Mouse (Mus musculus): ENCODE measurements at regions not wholly inside any gene's neighbourhood (a gene's known extent, or its start where the extent isn't known, plus 50 kb on each side); places are given as distances from the start of the nearest gene placed in this dataset.

DNA sequence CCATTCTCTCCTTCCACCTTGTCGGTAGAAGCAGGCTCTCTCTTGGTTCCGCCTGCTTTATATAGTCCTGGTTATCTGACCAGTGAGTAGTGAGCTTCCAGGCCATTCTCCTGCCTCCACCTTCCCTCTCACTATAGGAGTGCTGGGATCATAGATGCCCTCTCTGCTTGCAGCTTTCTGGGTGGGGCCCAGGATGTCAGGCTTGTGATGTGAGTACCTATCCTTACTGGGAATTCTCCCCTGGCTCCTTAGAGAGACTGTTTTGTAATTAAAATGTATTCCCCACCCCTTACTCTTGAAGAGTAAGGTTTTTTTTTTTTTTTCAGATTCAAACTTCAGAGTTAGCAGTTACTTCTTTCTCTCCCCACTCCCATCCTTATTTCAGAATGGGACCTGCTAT lies 291.1 kb upstream of the Rtl1 start:
- DNase-seq (ENCODE audit: low spot score) = no peak

DNA sequence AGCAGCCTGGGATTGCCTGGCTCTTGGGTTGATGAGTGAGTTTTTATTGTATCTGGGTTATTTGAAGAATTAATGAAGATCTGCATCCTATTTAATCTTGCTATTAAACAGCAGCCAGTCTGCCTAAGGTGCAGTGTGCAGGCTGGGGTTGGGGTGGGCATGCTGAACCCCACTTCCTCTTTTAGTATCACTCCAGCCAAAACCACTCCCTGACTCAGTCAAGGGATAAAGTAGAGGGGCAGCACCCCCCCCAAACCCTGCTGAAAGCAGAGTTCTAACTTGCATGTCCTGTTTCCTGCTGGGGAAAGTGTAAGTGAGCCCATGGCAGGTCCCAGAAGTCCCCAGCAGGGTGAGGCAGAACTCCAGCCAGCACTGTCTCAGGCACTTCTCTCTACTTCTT lies 292.7 kb upstream of the Rtl1 start:
- DNase-seq (ENCODE audit: low spot score) = no peak

DNA sequence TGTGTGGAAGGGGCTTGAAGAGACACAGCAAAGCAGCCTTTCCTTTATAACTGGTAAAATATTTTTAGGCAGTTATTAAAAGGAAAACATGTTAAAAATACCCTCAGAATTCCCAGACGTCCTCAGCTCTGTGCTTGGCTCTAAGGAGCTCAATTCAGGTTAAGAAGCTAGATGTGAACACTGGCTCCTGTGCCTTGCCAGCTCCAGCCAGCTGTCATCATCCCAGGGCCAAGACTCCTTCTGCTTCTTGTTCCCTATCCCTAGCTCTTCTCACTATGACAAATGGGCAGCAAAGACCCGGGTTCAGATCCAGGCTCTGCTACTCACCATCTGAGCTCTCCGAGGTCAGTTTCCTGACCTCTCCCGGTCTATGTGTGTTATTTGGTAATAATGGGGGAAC lies 293.5 kb upstream of the Rtl1 start:
- DNase-seq (ENCODE audit: low spot score) = no peak

GRCm38 (mm10) chr12:109895389-109895788 lies 295.3 kb upstream of the Rtl1 start:
- no peak for DNase-seq (ENCODE audit: low spot score)

- DNase-seq (ENCODE audit: low spot score) = no peak
Observed at GRCm38 (mm10) chr12:109896397-109896796, 296.3 kb upstream of the Rtl1 start.

DNA sequence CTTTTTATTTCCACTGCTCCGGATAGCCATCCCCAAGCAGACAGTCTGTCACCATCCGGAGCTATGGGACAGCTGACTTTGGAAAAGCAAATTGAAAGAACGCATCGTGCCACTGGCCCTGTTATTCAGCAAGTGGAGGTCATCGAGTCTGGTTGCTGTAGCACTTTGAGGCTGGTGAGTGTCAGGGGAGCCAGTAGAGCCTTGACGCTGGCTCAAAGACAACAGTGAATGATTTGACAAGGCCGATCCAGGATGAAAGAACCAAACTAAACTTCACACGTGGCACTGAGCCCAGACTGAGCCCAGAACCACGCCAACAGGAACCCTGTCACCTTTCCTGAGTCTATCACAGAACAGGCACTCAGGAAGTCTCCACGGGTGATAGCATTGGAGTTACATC lies 296.8 kb upstream of the Rtl1 start:
- DNase-seq (ENCODE audit: low spot score) = no peak

DNA sequence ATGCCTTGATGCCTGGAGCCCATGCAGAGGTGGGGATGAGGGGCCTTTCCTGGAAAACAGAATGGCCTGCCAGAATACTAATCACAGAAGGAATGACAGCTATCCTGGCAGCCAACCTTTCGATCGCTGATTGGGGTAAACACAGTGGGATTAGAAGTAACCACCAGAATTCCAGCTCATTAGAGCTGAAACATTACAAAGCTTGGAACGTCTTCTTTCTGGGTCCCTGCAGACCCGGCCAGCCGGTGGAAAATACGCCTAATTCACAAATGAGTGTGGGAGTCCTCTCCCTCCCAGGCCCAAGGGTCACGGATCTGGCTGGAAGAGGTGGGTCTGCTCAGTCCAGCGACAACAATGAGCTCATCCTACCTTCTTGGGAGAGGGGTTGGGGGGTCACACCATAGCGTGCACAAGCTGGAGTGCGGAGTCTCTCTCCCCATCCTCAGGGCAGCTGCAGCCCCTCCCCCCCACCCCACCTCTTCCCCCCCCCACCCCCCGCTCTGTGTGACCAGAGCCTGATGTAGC lies 297.8 kb upstream of the Rtl1 start:
- DNase-seq (ENCODE audit: low spot score) = no peak

DNA sequence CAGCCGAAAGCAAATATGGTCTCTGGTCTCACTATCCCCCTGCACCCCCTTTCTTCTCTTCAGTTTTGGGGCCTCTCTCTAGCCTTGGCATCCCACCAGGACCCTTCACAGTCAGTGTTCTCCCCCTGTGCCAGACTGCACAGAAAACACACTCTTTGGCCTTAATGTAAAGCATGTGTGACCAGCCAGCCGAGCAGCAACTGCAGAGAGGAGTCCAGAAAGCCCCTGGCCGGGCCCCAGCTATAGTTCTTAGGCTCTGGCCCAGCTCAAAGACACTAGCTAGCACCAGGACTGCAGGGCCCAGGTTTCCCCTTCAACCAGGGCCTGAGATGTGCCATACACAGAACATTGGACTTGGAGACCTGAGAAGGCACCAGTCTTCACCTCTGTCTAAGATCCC lies 299.3 kb upstream of the Rtl1 start:
- no peak for DNase-seq (ENCODE audit: low spot score)

DNA sequence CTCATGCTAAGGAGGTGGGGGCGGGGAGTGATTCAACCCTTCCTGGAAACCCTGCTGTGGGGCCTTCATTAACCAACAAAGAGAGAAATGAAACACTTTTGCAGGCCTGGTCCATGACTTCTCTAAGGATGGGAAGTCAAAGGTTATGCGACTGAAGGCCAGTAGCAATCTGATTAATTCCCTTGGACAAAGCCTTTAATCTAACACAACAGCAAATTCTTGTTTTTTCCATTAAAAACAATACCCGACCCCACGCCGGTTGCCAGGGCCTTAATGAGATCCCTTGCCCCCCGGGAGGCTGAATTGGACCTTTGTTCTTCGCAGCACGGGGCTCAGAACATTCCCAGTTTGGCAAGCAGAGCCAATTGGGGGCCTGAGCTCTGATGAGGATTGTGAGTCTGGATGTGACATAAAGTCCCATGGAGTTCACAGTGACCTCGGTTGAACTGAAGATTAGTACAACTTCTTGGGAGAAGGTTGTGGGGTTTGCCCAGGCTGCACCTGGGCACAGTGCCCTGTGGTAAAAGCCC lies 310.9 kb upstream of the Rtl1 start:
- no peak for DNase-seq (ENCODE audit: low spot score)

GRCm38 (mm10) chr12:109911506-109911905 lies 311.4 kb upstream of the Rtl1 start:
- DNase-seq (ENCODE audit: low spot score) = no peak

DNA sequence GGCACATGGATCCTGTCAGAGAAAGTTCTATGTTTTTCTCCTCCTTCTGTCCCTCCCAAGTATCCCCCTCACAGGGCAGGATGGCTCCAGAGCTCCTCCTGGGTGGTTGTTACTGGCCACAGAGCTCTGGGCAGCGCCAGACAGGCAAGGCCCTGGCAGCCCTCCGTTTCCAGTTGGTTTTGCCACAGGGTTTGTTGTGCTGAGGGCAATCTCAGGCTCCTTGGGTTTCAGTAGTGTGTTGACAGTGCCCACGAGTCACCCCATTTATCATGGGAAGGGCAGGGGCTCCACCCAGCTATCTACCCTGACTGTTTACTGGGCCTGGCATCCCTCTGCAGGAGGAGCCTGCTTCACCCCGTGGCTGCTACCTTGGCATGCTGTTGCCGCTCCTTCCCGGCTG lies 317.6 kb upstream of the Rtl1 start:
- DNase-seq (ENCODE audit: low spot score) = no peak

- DNase-seq (ENCODE audit: low spot score) = no peak
Observed at GRCm38 (mm10) chr12:109918901-109919300, 318.8 kb upstream of the Rtl1 start.

- no peak for DNase-seq (ENCODE audit: low spot score)
Observed at GRCm38 (mm10) chr12:109922111-109922510, 322.0 kb upstream of the Rtl1 start.

- DNase-seq (ENCODE audit: low spot score) = no peak
Observed at GRCm38 (mm10) chr12:109925866-109926265, 325.7 kb upstream of the Rtl1 start.

- DNase-seq (ENCODE audit: low spot score) = no peak
Observed at GRCm38 (mm10) chr12:109926643-109927042, 326.5 kb upstream of the Rtl1 start.

DNA sequence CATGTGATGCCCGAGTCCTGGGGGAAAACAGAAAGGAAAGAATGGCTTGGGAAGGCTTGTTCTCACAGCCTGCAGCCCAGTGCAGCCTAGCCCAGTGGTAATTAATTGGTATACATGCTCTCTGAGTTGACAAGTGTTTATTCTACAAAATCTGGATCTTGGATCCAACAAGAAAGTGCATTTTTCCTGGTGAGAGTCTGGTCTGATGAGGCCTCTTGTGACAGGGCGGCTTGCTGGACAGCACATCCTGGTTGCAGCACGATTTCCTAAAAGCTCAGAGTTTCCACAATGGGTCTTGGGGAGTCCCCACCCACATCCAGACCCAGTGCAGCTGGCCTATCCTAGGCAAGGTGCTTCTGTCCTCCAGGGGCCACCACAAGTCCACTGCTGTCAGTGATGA lies 332.7 kb upstream of the Dio3 start:
- no peak for DNase-seq (ENCODE audit: low spot score)

DNA sequence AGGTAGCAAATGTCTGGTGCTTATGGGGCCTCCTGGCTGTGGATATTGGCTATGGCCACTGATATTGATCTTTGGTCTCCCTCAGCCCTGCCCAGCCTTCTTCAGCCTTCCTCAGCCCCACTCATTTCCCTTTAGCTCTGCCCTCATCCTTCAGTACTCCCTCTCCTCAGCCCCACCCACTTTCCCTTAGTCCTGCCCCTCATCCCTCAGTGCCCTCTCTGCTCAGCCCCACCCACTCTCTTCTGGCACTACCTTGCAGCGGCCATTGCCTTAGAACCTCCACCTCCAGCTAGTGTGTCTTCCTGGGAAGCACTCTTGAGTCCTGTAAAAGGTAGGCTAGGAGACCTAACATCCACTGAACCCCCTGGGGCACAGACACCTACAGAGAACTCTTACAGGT lies 331.9 kb upstream of the Dio3 start:
- DNase-seq (ENCODE audit: low spot score) = no peak

DNA sequence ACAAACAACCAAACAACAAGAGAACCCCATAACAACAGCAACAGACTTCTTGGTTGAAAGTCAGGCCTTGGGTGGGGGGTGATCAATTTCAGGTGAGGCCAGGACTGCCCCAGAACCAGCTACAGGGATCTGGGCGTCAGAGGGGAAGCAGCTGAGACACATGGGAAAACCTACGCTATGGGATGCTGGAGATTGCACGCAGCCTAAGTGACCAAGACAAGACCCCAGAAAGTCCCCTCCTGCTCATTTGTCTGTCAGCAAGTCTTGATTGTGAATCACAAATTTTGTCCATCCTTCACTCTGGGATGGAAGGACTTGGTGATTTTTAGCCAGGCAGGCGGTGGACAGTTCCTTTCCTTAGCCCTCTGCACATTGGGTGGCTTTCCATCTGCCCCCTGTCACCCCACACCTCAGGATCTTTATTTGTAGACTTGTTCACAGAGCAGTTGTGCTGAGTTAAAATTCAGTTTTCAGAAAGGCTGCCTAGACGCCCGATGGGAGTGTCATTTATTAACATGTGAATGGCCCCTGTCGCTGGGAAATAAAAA lies 330.9 kb upstream of the Dio3 start:
- no peak for DNase-seq (ENCODE audit: low spot score)

DNA sequence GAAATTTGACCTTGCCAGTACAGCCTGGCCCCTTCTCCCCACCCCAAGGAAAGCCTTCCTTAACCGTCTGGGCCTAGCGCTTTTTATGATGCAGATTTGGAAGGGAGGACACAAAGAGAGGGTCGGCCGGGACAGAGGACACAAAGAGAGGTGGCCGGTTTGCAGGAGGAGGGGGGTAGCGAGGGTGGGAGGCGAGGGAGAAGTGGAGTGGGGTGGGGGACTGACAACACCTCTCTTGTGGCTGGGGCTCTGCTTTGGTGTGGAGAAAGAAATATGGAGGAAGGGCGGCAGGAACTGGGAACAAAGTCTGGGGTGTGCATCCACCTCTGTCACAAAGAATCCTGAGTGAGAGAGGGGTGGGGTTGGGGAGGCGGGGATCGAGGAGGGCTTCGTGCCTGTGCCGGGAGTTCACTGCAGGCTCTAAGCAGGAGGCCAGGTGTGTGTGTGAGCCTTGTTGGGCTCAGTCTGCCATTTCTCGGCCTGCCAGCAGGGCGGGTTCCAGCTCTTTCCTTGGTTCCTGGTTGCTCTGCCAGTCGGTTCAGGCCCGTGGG lies 330.4 kb upstream of the Dio3 start:
- no peak for DNase-seq (ENCODE audit: low spot score)

- DNase-seq (ENCODE audit: low spot score) = no peak
Observed at GRCm38 (mm10) chr12:109949231-109949965, 329.5 kb upstream of the Dio3 start.

GRCm38 (mm10) chr12:109950632-109951031 lies 328.2 kb upstream of the Dio3 start:
- no peak for DNase-seq (ENCODE audit: low spot score)

DNA sequence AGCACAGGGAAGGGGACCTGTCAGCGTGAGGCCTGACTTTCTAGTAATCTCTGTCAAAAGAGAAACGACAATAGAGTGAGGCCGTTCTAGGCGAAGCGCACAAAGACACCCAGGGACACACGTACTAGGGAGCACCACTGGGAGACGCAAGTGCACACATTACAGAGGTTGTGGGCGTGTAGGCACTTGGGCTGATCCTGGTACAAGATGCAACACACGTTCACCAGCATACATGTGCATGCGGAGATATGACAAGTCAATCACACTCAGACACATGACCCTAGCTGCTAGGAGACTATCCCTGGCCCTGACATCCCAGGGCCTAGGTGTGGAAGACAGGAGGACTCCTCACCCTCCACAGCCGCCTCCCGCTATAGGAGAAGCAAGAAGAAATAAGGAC lies 327.4 kb upstream of the Dio3 start:
- DNase-seq (ENCODE audit: low spot score) = no peak

GRCm38 (mm10) chr12:109951884-109952456 lies 326.9 kb upstream of the Dio3 start:
- no peak for DNase-seq (ENCODE audit: low spot score)

Data from urinary bladder, postnatal 25 days (tissue).